Mouse (Mus musculus) C2C12 (cell line): ENCODE results near the gene Abhd14b.

Experiments used
- CTCF ChIP-seq: IDR thresholded peaks from one replicate; pipeline ENCODE4 v1.5.1; 2011; ENCODE audit not compliant: control insufficient read depth, insufficient read depth, insufficient read length
- MAX ChIP-seq: IDR thresholded peaks from one replicate; pipeline ENCODE4 v1.6.1; 2011; ENCODE audit warnings: mild to moderate bottlenecking, control low read depth
- MYOD1 ChIP-seq: IDR thresholded peaks from one replicate; pipeline ENCODE4 v1.6.1; 2011; ENCODE audit warnings: low read depth; ENCODE audit not compliant: control insufficient read depth, insufficient read length

- TF ChIP-seq CTCF (no peak), MYOD1 (no peak), MAX (no peak)
These were observed 35.5 kb upstream of the Abhd14b start for GRCm38 (mm10) chr9:106411729-106412128.
